Mouse (Mus musculus) adrenal gland, adult 18-20 months (tissue): ENCODE measurements around the gene Mettl24. TPM values are rescaled to one million over a fixed set of nuclear protein-coding genes. Genes with fewer than 3 reads are reported as not detected.
A peak's percentile ranks its signal among the peaks of the same experiment; 100 is the strongest.

Experiments
- DNase-seq, 2 experiments: peaks; one replicate each; pipeline ENCODE4 v3.0.0; 2021 to 2022; ENCODE audit warnings: low spot score in 2 of 2
- long read RNA-seq, 2 experiments: library from polyadenylated mRNA; stranded (forward); transcript quantifications; one replicate each; pipeline ENCODE4 v2.0.0; 2021
- total RNA-seq, 2 experiments: library from RNA; stranded (reverse); gene quantifications; 1 replicate in 1 of 2; 2 replicates in 1 of 2; pipeline ENCODE4 v1.2.3; 2021

Mettl24 gene
- 1 to 10 TPM; 6.5 to 7.3 TPM for total RNA-seq
- long read RNA-seq, experiment 1, partial matches to known transcripts = 0 of 4 reads
- long read RNA-seq, experiment 1, other reads (novel, unspliced or antisense) = 0 of 4 reads
- long read RNA-seq, experiment 2, transcript Mettl24-201 (5 exons, 1,529 nt) = major isoform, 14 of 19 reads
- long read RNA-seq, experiment 2, partial matches to known transcripts = 0 of 19 reads
- long read RNA-seq, experiment 2, other reads (novel, unspliced or antisense) = 5 of 19 reads

DNA sequence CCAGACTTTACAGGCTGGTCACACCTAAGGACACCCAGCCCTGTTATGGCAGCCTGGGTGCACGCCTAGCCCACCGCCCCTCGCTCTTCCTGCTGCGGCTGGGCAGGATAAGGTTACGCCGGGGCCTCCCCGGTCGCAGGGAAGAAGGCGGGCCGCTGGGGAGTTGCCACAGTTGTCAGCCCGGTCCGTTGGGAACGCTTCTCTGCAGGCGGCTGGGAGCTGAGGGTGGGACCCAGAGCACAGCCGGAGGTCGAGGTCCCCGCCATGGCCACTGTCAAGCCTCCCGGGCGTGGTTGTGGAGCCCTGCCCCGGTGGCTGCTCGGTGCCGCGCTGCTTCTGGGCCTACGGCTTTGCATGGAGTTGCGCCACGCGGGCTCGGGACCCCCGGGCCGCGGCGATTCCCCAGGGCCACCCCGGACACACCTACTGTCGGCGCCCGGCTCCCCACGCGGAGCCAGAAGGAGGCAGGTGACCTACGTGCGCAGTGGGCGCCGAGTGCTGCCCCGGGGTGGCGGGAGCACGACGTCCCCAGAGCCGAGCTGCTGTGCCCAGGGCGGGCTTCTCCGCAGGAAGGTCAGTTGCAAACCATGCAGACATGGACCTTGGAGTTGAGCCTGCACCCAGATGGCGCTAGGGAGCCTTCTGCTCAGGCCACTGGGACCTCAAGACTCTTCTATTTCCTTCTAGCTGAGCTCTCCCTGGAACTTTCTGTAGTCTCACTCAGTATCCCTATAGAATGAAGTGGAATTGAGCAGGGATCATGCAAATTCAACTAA lies at the start of gene Mettl24:
Gene Mettl24 (plus strand): TSS at position 191 of the 776 bp plus-strand sequence.
- DNase-seq = peak; percentile 71 to 74

DNA sequence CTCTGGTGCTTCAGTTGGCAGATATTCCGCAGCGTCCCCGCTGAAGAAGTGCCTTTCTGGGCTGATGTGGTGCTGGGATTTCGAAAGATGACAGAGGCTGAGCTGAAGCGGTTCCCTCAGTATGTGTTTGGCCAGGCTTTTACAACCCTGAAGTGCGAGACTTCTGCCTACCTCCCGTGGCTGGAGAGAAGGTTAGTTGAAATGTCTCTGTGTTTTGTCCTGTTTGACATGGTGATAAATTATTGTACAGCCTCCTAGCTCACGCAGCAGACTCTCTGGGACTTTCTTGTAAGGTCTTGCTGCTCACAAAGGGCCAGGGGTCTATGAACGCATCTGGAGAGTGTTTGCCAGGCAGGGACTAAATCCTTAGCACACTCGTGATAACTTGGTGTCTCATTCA lies 45.8 kb upstream of the Mettl24 start:
- no peak for DNase-seq

GRCm38 (mm10) chr10:40638276-40638675 lies 44.8 kb upstream of the Mettl24 start:
- no peak for DNase-seq

GRCm38 (mm10) chr10:40638823-40639819 lies 44.0 kb upstream of the Mettl24 start:
- no peak for DNase-seq

DNA sequence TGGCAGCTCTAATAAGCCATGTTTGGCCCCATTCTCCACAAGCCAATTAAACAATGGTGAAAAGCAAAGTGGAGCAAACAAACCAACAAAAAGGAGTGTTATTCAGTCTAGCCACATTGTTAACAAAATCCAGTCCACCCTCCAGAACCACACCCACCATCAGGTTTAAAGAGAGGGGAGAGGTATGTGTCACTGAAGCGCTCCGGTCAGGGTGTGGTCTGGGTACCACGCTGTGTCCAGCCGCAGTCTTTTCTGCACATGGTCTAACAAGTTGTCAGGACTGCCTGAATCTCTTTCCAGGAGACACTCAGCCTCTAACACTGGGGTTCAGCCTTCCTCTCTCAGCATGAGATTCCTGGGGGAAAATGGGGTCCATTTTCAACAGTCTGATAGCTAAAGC lies 42.7 kb upstream of the Mettl24 start:
- no peak for DNase-seq

DNA sequence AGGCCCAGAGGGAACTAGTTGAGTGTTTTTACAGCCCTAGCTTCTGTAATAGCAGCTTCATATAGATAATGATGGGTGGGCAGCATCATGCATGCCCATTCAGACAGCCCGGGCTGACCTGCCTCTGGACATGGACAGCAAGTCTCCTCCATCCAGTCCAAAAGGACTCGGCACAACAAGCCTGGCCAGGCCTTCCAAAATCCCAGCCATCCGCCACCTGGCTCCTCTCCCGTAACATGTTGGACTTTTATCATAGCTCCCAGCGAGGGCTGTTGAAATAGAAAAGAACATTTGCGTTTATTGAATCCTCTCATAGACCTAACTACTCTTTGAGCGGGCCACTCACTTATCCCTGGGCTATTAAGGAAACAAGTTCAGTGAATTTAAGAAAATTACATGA lies 41.2 kb upstream of the Mettl24 start:
- no peak for DNase-seq

DNA sequence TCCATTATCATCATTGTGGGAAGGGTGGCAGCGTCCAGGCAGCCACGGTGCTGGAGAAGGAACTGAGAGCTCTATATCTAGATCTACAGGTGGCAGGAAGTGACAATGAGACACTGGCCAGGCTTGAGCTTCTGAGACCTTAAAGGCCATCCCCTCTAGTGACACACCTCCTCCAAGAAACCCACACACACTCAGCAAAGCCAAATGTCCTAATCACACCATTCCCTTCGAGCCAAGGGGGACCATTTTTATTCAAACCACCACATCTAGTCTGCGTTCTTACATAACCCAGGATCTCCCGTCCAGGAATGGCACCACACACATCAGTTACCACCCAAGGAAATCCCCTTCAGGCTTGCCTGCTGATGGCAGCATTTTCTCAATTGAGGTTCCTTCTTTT lies 40.0 kb upstream of the Mettl24 start:
- no peak for DNase-seq

DNA sequence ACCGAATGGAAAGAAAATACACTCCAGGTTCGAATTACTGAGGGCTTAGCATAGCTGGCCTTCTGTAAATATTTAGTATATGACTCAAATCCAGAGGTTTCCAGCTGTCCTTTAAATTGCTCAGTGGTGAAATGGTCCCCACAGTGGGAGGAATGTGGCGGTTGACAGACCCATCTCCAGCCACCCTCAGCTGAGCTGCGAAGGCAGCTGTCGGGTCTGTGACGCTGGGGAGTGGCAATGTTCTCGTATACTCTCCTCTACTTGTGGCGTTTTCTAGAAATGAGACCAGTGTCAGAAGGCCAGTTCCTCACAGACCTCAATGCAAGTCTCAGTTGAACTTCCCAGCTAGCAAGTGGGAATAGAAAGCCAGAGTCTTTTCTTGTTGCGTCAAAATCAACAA lies 38.6 kb upstream of the Mettl24 start:
- DNase-seq = no peak

DNA sequence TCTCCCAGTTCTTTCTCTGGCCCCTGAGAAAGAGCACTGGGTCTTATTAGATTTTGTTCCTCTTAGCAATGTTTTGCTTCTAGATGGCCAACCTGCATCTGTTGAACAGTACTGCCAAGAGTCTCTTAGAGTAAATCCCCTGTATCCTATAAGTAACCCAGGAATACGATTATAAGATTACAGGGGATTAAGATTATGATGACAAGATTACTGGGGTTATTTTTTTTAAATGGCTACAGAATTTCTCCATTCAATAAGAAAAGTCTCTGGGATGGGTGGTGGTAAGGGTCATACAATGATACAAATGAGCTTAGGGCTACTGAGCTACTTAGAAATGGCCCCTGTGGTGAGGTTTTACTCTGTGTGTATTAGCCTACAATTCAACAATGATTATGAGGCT lies 37.7 kb upstream of the Mettl24 start:
- DNase-seq = no peak

DNA sequence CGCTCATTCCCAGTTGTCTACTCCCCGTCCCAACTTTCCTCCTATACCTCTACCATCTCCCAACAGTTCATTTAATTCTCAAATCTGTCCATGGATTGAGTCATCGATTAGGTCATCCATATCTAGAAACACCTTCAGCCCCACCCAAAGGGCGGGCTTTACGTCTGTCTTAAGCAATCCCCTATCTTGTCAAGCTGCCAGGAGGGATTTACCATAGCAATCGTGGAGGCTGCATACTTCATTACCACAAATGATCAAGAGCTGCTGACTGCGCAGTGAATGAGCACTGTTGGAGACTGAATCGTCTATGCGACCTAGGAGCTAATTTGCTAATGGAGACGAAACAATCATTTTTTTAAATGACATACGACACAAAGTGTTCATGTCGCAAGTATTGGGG lies 34.3 kb upstream of the Mettl24 start:
- no peak for DNase-seq

GRCm38 (mm10) chr10:40649634-40650033 lies 33.4 kb upstream of the Mettl24 start:
- no peak for DNase-seq

DNA sequence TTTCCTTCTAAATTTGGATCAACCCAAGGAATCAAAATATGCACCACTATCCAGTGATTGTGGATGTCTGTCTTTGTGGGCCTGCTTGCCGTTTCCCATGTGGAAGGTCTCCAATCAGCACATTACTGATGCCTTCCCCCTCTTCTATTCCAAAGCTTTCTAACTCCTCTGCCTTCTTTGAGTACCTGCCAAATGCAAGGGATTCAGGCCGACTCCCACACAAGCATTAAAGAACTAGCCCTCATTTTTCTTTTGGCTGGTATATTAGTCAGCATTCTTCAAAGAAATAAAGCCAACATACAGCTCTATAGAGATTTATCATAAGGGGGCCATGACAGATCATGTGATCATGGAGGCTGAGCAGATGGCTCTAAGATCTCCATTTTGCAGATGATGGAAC lies 31.4 kb upstream of the Mettl24 start:
- DNase-seq = no peak

- no peak for DNase-seq
Observed at GRCm38 (mm10) chr10:40665270-40665669, 17.8 kb upstream of the Mettl24 start.

GRCm38 (mm10) chr10:40666943-40667342 lies 16.1 kb upstream of the Mettl24 start:
- DNase-seq = no peak

GRCm38 (mm10) chr10:40668640-40669039 lies 14.4 kb upstream of the Mettl24 start:
- DNase-seq = no peak

DNA sequence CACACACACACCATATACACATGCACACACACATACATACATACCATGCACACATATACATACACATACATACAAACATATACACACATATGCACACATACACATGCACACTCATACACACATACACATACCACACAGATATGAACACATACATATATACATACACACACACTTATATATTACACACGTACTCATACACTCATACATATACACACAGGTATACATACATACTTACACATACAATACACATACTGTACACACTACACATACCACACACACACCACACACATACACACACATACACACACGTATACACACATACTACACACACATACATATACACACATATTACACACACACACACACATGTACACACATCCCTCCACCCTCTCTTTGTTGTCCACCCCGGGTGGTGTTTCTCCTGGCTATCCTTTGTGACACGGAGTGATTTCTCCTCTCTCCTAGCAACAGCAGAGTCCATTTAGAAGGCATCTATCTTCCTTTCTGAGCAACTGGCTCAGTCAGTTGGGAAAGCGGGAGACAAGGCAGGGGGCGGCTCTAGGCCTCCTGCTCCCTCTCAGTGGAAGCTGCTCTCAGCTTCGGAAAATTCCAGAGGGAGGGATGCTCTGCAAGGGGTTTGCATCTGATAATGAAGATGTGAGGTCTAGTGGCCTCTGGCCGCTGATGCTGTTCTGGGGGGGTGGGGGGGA lies 10.3 kb upstream of the Mettl24 start:
- DNase-seq = no peak

GRCm38 (mm10) chr10:40673297-40673665 lies 9.8 kb upstream of the Mettl24 start:
- DNase-seq = no peak

DNA sequence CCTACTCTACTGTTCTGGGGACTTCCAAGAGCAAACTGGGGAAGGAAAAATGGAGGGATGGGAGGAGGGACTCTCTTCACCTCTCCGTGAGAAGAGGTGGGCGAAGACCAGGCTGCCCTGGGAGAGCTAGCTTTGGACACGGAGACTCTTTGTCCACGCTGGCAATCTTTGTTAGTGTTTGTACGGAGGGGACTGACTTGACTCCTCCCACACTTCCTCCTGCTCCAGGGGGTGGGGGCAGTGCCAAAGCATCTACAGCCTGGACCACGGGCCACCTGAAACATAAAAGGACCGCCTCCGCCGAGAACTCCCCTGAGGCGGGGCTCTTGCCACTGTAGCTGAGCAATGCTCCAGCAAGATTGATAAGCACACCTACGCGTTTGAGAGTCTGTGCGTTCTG lies 8.9 kb upstream of the Mettl24 start:
- no peak for DNase-seq

- DNase-seq = no peak
Observed at GRCm38 (mm10) chr10:40675921-40676320, 7.2 kb upstream of the Mettl24 start.

DNA sequence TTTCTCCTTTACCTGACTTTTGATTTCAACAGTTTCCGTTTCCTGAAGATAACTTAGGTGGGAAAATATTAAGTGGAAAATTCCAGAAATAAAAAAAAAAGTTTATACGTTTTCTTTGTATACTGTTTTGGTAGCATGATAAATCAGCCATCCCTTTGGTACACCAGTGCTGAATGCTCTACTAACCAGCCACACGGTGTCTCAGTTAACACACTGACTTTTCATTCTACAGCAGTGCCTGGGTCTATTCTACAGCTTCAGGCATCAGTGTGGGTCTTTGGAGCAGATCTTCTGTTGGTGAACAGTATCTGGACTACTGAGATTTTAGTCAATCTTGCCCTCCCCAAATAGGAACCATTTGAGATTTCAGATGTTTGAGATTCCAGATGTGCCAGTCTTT lies 4.6 kb upstream of the Mettl24 start:
- no peak for DNase-seq

DNA sequence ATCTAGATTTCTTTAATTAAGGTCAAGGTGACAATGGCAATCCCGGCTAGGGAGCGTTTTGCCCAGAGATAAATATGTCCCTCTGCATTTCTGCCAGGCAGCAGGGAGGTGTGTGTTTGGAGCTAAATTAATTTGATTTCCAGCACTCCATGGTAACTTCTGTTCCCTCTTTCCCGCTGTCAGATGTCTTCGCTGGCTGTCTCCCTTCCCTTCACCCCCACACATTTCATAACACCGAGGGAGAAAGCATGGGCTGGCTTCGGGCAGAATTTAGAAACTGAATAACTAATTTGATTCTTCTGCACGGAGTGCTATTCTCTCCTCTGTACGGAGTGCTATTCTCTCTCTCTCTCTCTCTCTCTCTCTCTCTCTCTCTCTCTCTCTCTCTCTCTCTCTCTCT lies 612 bp upstream of the Mettl24 start:
- no peak for DNase-seq
